Mouse (Mus musculus) heart, embryonic 11.5 days (tissue): ENCODE data around the gene Gm7137. TPM values are rescaled to one million over a fixed set of nuclear protein-coding genes. Genes with fewer than 3 reads are reported as not detected.
"Not testable (repeated sequence)": the region's sequence is repeated elsewhere in the genome, so short reads cannot be mapped to it uniquely, and the experiment has no call there.

Experiments
- ATAC-seq: fragments of 200-750 bp; cut with Nextera tagmentation; replicated peaks from 2 replicates; pipeline ENCODE4 v1.8.0; 2017; ENCODE audit warnings: moderate library complexity; ENCODE audit not compliant: insufficient number of reproducible peaks, low FRiP score, low TSS enrichment
- H3K27ac ChIP-seq: fragments of 300-500 bp; sonication (generic); 2 replicates; pipeline ENCODE4 v1.5.1; 2014; ENCODE audit warnings: mild to moderate bottlenecking, low read depth, low read length
- H3K27me3 ChIP-seq: fragments of 300-500 bp; sonication (generic); 2 replicates; pipeline ENCODE4 v1.6.1; 2014; ENCODE audit warnings: mild to moderate bottlenecking, low read length, mixed read lengths; ENCODE audit not compliant: control insufficient read depth, insufficient read depth
- H3K36me3 ChIP-seq: fragments of 300-500 bp; sonication (generic); 2 replicates; pipeline ENCODE4 v1.6.1; 2014; ENCODE audit warnings: mild to moderate bottlenecking, low read length, moderate library complexity, mixed read lengths; ENCODE audit not compliant: control insufficient read depth, insufficient read depth
- H3K4me1 ChIP-seq: fragments of 300-500 bp; sonication (generic); 2 replicates; pipeline ENCODE4 v1.6.1; 2014; ENCODE audit warnings: low read length; ENCODE audit not compliant: control insufficient read depth, insufficient read depth
- H3K4me2 ChIP-seq: fragments of 300-500 bp; sonication (generic); 2 replicates; pipeline ENCODE4 v1.6.1; 2014; ENCODE audit warnings: mild to moderate bottlenecking, moderate library complexity
- H3K4me3 ChIP-seq: fragments of 300-500 bp; sonication (generic); 2 replicates; pipeline ENCODE4 v1.5.1; 2014; ENCODE audit warnings: low read depth, low read length
- H3K9ac ChIP-seq: fragments of 300-500 bp; sonication (generic); 2 replicates; pipeline ENCODE4 v1.6.1; 2014; ENCODE audit warnings: mild to moderate bottlenecking, low read depth, low read length, moderate library complexity
- H3K9me3 ChIP-seq: fragments of 300-500 bp; sonication (generic); replicated peaks from 2 replicates; pipeline ENCODE4 v1.6.1; 2016; ENCODE audit warnings: low read length; ENCODE audit not compliant: control insufficient read depth
- WGBS: fragments of 180-500 bp; shearing (Covaris S2); extraction: QIAGEN DNeasy Blood & Tissue Kit; methylation state at CpG from one replicate; pipeline ENCODE4 v1.1.7; 2014; ENCODE audit not compliant: insufficient replicate concordance; 5-methylcytosine and 5-hydroxymethylcytosine counted together
- polyA plus RNA-seq: library from polyadenylated mRNA; unstranded; fragments of >200 nt; fragmentation: Nextera tagmentation; extraction: Ambion mirVana; gene quantifications from 2 replicates; pipeline ENCODE4 v1.2.1, GENCODE M21; 2014

The Gm7137 gene
- polyA plus RNA-seq, 1 experiment from 2014 or later: not detected

GRCm38 (mm10) chr10:77798921-77799508, 11.0 kb upstream of the Gm7137 start, which contains the start of gene Gm19668:
TSS of gene Gm19668 (minus strand) at chr10:77799133.
- no peak for ATAC-seq
- Histone ChIP-seq H3K9ac (no peak within 1 kb of the TSS), H3K9me3 (no peaks in the 10 kb centered on the region), H3K4me3 (no peak within 1 kb of the TSS), H3K27ac (no peak within 1 kb of the TSS), H3K4me2 (no peak within 1 kb of the TSS), H3K4me1 (peaks cover 10% of the 10 kb centered on the region), H3K27me3 (no peaks in the 10 kb centered on the region), H3K36me3 (no peaks in the 10 kb centered on the region)
- WGBS: 49% methylated on average over 8 of the region's 8 CpGs

DNA sequence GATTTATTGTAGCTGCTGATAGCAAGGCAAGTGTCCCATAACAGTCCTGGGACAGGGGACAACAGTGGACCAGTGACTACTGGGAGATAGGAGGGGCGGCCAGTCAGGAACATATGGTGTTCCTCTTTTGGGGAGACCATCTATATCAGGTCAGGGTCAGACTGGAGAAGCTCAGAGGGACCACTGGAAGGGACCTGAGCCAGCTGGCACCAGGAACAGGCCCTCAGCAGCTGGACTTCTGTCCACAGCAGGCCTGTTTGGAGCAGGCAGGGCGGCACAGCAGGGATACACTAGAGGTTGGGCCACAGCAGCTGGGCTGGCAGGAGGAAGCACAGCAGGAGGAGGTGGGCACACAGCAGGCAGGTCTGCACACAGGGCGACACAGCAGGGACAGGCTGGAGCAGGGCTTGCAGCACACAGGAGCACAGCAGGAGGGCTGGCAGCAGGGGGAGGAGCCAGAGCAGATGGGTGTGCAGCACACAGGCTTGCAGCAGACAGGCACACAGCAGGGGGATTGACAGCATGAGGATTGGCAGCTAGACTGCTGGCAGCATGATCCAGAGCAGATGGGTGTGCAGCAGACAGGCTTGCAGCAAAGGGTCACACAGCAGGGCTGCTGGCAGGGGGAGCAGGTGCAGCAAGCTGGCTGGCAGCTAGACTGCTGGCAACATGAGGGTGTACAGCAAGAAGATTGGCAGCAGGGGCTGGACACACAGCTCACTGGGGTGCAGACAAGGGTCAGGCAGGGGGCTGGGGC, 10.3 kb upstream of the Gm7137 start:
- H3K4me1 ChIP-seq: peaks cover 10% of the 10 kb centered on the region
- not testable (repeated sequence) for H3K36me3 ChIP-seq, H3K4me2 ChIP-seq, H3K9me3 ChIP-seq, ATAC-seq, H3K27me3 ChIP-seq, H3K27ac ChIP-seq, H3K9ac ChIP-seq, H3K4me3 ChIP-seq
- 24% methylated on average over 3 of the region's 3 CpGs for WGBS

DNA sequence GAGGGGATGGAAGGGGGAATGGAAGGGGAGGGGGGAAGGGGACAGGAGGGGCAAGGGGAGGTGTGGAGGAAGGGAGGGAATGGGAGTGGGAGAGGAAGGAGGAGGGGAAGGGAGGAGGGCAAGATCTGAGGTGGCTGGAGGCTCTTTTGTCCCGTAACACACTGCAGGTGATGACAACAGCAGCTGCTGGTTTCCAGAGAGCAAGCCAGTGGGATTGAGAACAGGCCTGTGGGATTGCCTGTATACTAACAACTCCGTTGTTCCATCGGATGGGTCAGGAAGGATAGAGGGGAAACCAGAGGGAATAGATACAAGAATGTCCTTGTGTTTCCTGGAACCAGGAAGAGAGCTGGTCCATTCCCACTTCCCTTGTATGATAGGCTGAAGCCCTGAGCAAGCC, 9.7 kb upstream of the Gm7137 start:
- ATAC-seq: no peak
- H3K27ac ChIP-seq: no peak overlapping the region
- peaks cover 10% of the 10 kb centered on the region for H3K4me1 ChIP-seq
- no peak overlapping the region for H3K4me3 ChIP-seq
- H3K9me3 ChIP-seq: no peaks in the 10 kb centered on the region
- H3K9ac ChIP-seq: no peak overlapping the region
- WGBS: 9% methylated on average over 3 of the region's 3 CpGs
- no peaks in the 10 kb centered on the region for H3K27me3 ChIP-seq
- H3K36me3 ChIP-seq: no peaks in the 10 kb centered on the region
- no peak overlapping the region for H3K4me2 ChIP-seq

- H3K36me3 ChIP-seq: no peaks in the 10 kb centered on the region
- H3K9me3 ChIP-seq: no peaks in the 10 kb centered on the region
- no peak within 1 kb of the TSS for H3K4me2 ChIP-seq
- no peak within 1 kb of the TSS for H3K4me3 ChIP-seq
- peaks cover 10% of the 10 kb centered on the region for H3K4me1 ChIP-seq
- ATAC-seq: no peak
- H3K27ac ChIP-seq: no peak within 1 kb of the TSS
- WGBS: 43% methylated on average over 2 of the region's 2 CpGs
- no peak within 1 kb of the TSS for H3K9ac ChIP-seq
- H3K27me3 ChIP-seq: no peaks in the 10 kb centered on the region
Measured at GRCm38 (mm10) chr10:77794976-77795375, 7.0 kb upstream of the Gm7137 start, which contains the start of gene Gm9639. TSS of gene Gm9639 (minus strand) at chr10:77795076.

GRCm38 (mm10) chr10:77788621-77789020, 621 bp upstream of the Gm7137 start:
- H3K9me3 ChIP-seq: no peaks in the 10 kb centered on the region
- no peaks in the 10 kb centered on the region for H3K4me1 ChIP-seq
- H3K36me3 ChIP-seq: no peaks in the 10 kb centered on the region
- no peak for ATAC-seq
- no peak overlapping the region for H3K4me2 ChIP-seq
- WGBS: 72% methylated on average over 2 of the region's 2 CpGs
- H3K27ac ChIP-seq: no peak overlapping the region
- H3K27me3 ChIP-seq: no peaks in the 10 kb centered on the region
- no peak overlapping the region for H3K9ac ChIP-seq
- H3K4me3 ChIP-seq: no peak overlapping the region

DNA sequence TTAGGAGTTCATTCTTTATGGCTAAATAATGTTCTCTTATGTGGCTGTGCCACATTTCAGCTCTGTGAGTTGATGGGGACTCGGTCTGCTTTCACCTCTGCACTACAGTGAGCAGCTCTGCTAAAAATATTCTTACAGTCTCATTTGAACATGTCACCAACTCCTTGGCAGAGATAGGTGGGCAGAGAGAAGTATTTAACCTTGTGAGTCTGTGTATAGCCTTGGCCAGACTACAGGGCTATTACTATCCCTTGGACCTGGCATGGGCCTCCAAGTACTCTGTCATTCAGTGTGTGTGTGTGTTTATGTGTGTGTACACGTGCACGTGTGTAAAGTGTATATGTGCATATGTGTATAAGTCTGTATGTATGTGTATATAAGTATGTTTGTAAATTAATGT, 4.6 kb downstream of the Gm7137 start:
- ATAC-seq, H3K4me1 ChIP-seq, H3K36me3 ChIP-seq, H3K4me3 ChIP-seq, H3K9ac ChIP-seq, H3K27me3 ChIP-seq, H3K4me2 ChIP-seq, H3K27ac ChIP-seq, H3K9me3 ChIP-seq: not testable (repeated sequence)
- 83% methylated on average over 2 of the region's 3 CpGs for WGBS

GRCm38 (mm10) chr10:77782442-77782841, 5.6 kb downstream of the Gm7137 start, which contains the start of gene Gm3250:
TSS of gene Gm3250 (minus strand) at chr10:77782542.
- ATAC-seq, H3K4me2 ChIP-seq: not testable (repeated sequence)
- 43% methylated on average over 1 of the region's 1 CpGs for WGBS

GRCm38 (mm10) chr10:77776844-77777243, 11.2 kb downstream of the Gm7137 start, which contains the start of gene Gm7138:
TSS of gene Gm7138 (minus strand) at chr10:77776944.
- not testable (repeated sequence) for H3K4me3 ChIP-seq, H3K27ac ChIP-seq, ATAC-seq, H3K9me3 ChIP-seq, H3K4me2 ChIP-seq, H3K27me3 ChIP-seq, H3K9ac ChIP-seq, H3K4me1 ChIP-seq, H3K36me3 ChIP-seq
- 50% methylated on average over 1 of the region's 1 CpGs for WGBS

More at GRCm38 (mm10) chr10:77782442-77782841, 5.6 kb downstream of the Gm7137 start, which contains the start of gene Gm3250:
- not testable (repeated sequence) for H3K9ac ChIP-seq, H3K36me3 ChIP-seq, H3K9me3 ChIP-seq, H3K27ac ChIP-seq, H3K4me3 ChIP-seq, H3K27me3 ChIP-seq, H3K4me1 ChIP-seq
